Mouse (Mus musculus) hindbrain, embryonic 15.5 days (tissue): Measurements from ENCODE around the gene Tnnc1. TPM values are rescaled to one million over a fixed set of nuclear protein-coding genes. Genes with fewer than 3 reads are reported as not detected.

Experiments
- ATAC-seq: fragments of 200-750 bp; cut with Nextera tagmentation; 2 replicates; pipeline ENCODE4 v1.8.0; 2017; ENCODE audit warnings: low read depth, moderate number of reproducible peaks, moderate TSS enrichment; ENCODE audit not compliant: low FRiP score
- H3K27ac ChIP-seq: fragments of 300-500 bp; sonication (generic); replicated peaks from 2 replicates; pipeline ENCODE4 v1.5.1; 2015; ENCODE audit warnings: mild to moderate bottlenecking, inconsistent platforms
- H3K27me3 ChIP-seq: fragments of 300-500 bp; sonication (generic); 2 replicates; pipeline ENCODE4 v1.6.1; 2015; ENCODE audit warnings: control low read depth, inconsistent platforms
- H3K36me3 ChIP-seq: fragments of 300-500 bp; sonication (generic); 2 replicates; pipeline ENCODE4 v1.6.1; 2015; ENCODE audit warnings: control low read depth, inconsistent platforms
- H3K4me1 ChIP-seq: fragments of 300-500 bp; sonication (generic); replicated peaks from 2 replicates; pipeline ENCODE4 v1.6.1; 2015; ENCODE audit warnings: control low read depth, inconsistent platforms
- H3K4me2 ChIP-seq: fragments of 300-500 bp; sonication (generic); 2 replicates; pipeline ENCODE4 v1.6.1; 2015; ENCODE audit warnings: moderate library complexity, mild to moderate bottlenecking, inconsistent platforms
- H3K4me3 ChIP-seq: fragments of 300-500 bp; sonication (generic); 2 replicates; pipeline ENCODE4 v1.5.1; 2015; ENCODE audit warnings: mild to moderate bottlenecking, inconsistent platforms
- H3K9ac ChIP-seq: fragments of 300-500 bp; sonication (generic); 2 replicates; pipeline ENCODE4 v1.6.1; 2015; ENCODE audit warnings: inconsistent platforms
- H3K9me3 ChIP-seq: fragments of 300-500 bp; sonication (generic); 2 replicates; pipeline ENCODE4 v1.6.1; 2016; ENCODE audit warnings: control low read depth, inconsistent platforms
- WGBS: fragments of 180-500 bp; shearing (Covaris S2); methylation state at CpG from one replicate; pipeline ENCODE4 v1.1.7; 2015; 5-methylcytosine and 5-hydroxymethylcytosine counted together
- polyA plus RNA-seq: library from polyadenylated mRNA; unstranded; fragments of >200 nt; fragmentation: Nextera tagmentation; extraction: Ambion mirVana; gene quantifications from 2 replicates; pipeline ENCODE4 v1.2.1, GENCODE M21; 2015

The Tnnc1 gene
- polyA plus RNA-seq, 1 experiment from 2014 or later: 3.5 TPM

DNA sequence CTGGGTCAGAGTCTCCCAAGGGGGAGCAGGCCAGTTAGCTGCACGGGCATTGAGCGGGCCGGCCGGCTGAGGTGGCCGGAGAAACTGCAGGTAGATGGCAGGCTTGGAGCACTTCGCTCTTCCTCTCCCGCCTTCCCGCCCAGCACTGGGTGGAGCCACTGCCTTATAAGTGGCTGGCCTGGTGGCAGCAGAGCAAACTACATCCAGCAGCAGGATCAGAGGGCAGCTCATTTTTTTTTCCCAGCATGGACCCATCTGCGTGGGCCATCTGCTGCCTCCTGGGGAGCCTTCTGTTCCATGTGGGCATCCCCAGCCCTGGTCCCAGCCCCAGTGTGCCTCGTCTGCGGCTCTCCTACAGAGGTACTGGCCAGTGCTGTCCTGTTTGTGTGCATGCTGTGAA lies 9.6 kb downstream of the Tnnc1 start, which contains the start of gene Sema3g:
Gene Sema3g (plus strand): TSS at position 195 of the 400 bp plus-strand sequence.
- WGBS: 13% methylated on average over 11 of the region's 11 CpGs
- H3K4me2 ChIP-seq: peak within 1 kb of the TSS; percentile 25
- no peak within 1 kb of the TSS for H3K4me3 ChIP-seq
- no peaks in the 10 kb centered on the region for H3K9me3 ChIP-seq
- no peak within 1 kb of the TSS for H3K9ac ChIP-seq
- H3K36me3 ChIP-seq: no peaks in the 10 kb centered on the region
- no peak within 1 kb of the TSS; the same call in 1 of the 2 replicates for H3K27ac ChIP-seq
- no peaks in the 10 kb centered on the region for H3K27me3 ChIP-seq
- H3K4me1 ChIP-seq: peaks cover 13% of the 10 kb centered on the region
- ATAC-seq: no peak; the same call in 1 of the 2 replicates

- Histone ChIP-seq H3K9ac (no peak overlapping the region), H3K27ac (peak overlapping the region; percentile 42; the same call in 1 of the 2 replicates), H3K4me1 (no peaks in the 10 kb centered on the region; the same call in 1 of the 2 replicates), H3K4me3 (no peak overlapping the region), H3K4me2 (no peak overlapping the region), H3K36me3 (no peaks in the 10 kb centered on the region), H3K9me3 (no peaks in the 10 kb centered on the region), H3K27me3 (no peaks in the 10 kb centered on the region)
- peak; percentile 70 for ATAC-seq
- 46% methylated on average over 4 of the region's 4 CpGs for WGBS
Measured at GRCm38 (mm10) chr14:31226978-31227377, 18.9 kb downstream of the Tnnc1 start.

- no peaks in the 10 kb centered on the region for H3K9me3 ChIP-seq
- ATAC-seq: no peak
- H3K36me3 ChIP-seq: no peaks in the 10 kb centered on the region
- no peak overlapping the region for H3K27ac ChIP-seq
- no peaks in the 10 kb centered on the region; the same call in 1 of the 2 replicates for H3K4me1 ChIP-seq
- H3K27me3 ChIP-seq: no peaks in the 10 kb centered on the region
- WGBS: 72% methylated on average over 6 of the region's 6 CpGs
- H3K9ac ChIP-seq: no peak overlapping the region
- H3K4me3 ChIP-seq: no peak overlapping the region
- H3K4me2 ChIP-seq: no peak overlapping the region
Measured at GRCm38 (mm10) chr14:31228234-31228633, 20.1 kb downstream of the Tnnc1 start.

DNA sequence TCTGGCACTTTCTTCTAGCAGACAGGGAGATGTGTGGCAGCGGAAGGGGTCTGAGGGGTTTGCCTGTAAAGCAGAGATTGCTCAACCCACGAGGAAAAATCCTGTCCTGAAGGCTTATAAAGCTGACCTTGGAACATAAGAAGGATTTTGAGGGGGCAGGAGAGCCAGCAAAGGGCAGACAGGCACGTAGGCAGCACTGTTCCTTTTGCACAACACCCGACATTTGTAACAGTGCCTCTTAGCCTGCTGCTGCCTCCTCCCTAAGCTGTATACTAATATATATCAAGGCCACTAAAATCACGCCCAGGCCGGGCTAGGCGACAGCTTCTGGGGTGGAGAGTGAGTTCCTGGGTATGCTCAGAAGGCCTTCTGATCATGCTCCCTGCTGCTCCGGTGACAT lies 22.3 kb downstream of the Tnnc1 start:
- Histone ChIP-seq H3K4me2 (no peak overlapping the region), H3K9ac (no peak overlapping the region), H3K27ac (no peak overlapping the region), H3K27me3 (no peaks in the 10 kb centered on the region), H3K4me1 (peaks cover 2% of the 10 kb centered on the region; the same call in 1 of the 2 replicates), H3K36me3 (no peaks in the 10 kb centered on the region), H3K9me3 (no peaks in the 10 kb centered on the region), H3K4me3 (no peak overlapping the region)
- ATAC-seq: no peak
- 76% methylated on average over 8 of the region's 8 CpGs for WGBS

- H3K36me3 ChIP-seq: no peaks in the 10 kb centered on the region
- no peak overlapping the region for H3K27ac ChIP-seq
- no peak overlapping the region for H3K4me3 ChIP-seq
- H3K27me3 ChIP-seq: no peaks in the 10 kb centered on the region
- no peak for ATAC-seq
- H3K4me1 ChIP-seq: 0 out of 2 replicates have a peak, but pooled peaks cover 2% of the 10 kb centered on the region
- H3K4me2 ChIP-seq: no peak overlapping the region
- no peaks in the 10 kb centered on the region for H3K9me3 ChIP-seq
- H3K9ac ChIP-seq: no peak overlapping the region
- 86% methylated on average over 13 of the region's 13 CpGs for WGBS
Measured at GRCm38 (mm10) chr14:31232404-31233069, 24.4 kb downstream of the Tnnc1 start.

GRCm38 (mm10) chr14:31233070-31233995 lies 25.2 kb downstream of the Tnnc1 start:
- Histone ChIP-seq H3K9ac (no peak overlapping the region), H3K4me2 (no peak overlapping the region), H3K27ac (no peak overlapping the region), H3K36me3 (no peaks in the 10 kb centered on the region), H3K9me3 (no peaks in the 10 kb centered on the region), H3K4me1 (0 out of 2 replicates have a peak, but pooled peaks cover 2% of the 10 kb centered on the region), H3K4me3 (no peak overlapping the region), H3K27me3 (no peaks in the 10 kb centered on the region)
- 86% methylated on average over 14 of the region's 14 CpGs for WGBS
- peak; percentile 47; the same call in 1 of the 2 replicates for ATAC-seq

- WGBS: 21% methylated on average over 11 of the region's 11 CpGs
- Histone ChIP-seq H3K9ac (no peak overlapping the region), H3K4me2 (0 out of 2 replicates have a peak overlapping the region, but pooled peaks have one; percentile 27), H3K4me3 (no peak overlapping the region), H3K9me3 (no peaks in the 10 kb centered on the region), H3K4me1 (0 out of 2 replicates have a peak, but pooled peaks cover 2% of the 10 kb centered on the region), H3K27me3 (no peaks in the 10 kb centered on the region), H3K36me3 (no peaks in the 10 kb centered on the region), H3K27ac (no peak overlapping the region)
- ATAC-seq: 0 out of 2 replicates have a peak, but pooled peaks have one; percentile 48
Measured at GRCm38 (mm10) chr14:31233996-31234591, 26.0 kb downstream of the Tnnc1 start.

GRCm38 (mm10) chr14:31237101-31237882 lies 29.2 kb downstream of the Tnnc1 start:
- Histone ChIP-seq H3K9ac (no peak overlapping the region), H3K27me3 (no peaks in the 10 kb centered on the region), H3K9me3 (no peaks in the 10 kb centered on the region), H3K4me1 (0 out of 2 replicates have a peak, but pooled peaks cover 2% of the 10 kb centered on the region), H3K4me3 (no peak overlapping the region), H3K36me3 (no peaks in the 10 kb centered on the region), H3K4me2 (no peak overlapping the region), H3K27ac (no peak overlapping the region)
- WGBS: 81% methylated on average over 7 of the region's 7 CpGs
- no peak for ATAC-seq

DNA sequence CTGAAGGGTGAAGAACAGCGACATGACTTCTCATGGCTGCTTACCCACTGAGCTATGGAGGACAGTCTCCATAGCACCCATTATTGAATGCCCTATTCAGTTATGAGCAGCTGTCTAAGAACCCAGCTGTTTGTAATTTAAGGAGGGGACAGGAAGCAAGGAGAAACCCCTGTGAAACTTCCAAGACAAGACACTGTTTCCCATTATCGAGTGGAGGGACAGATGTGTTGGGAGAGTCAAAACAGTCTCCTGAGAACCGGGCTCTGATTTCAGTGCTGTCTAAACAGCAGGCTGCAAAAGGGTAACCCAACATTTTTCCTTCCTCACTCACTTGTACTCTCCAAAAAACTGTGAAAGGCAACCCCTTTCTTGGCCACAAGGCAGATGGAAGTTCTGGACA lies 32.4 kb downstream of the Tnnc1 start:
- Histone ChIP-seq H3K36me3 (no peaks in the 10 kb centered on the region), H3K4me3 (no peak overlapping the region), H3K27ac (no peak overlapping the region), H3K27me3 (no peaks in the 10 kb centered on the region), H3K9ac (no peak overlapping the region), H3K9me3 (no peaks in the 10 kb centered on the region), H3K4me2 (no peak overlapping the region), H3K4me1 (no peaks in the 10 kb centered on the region)
- 81% methylated on average over 3 of the region's 3 CpGs for WGBS
- no peak for ATAC-seq

DNA sequence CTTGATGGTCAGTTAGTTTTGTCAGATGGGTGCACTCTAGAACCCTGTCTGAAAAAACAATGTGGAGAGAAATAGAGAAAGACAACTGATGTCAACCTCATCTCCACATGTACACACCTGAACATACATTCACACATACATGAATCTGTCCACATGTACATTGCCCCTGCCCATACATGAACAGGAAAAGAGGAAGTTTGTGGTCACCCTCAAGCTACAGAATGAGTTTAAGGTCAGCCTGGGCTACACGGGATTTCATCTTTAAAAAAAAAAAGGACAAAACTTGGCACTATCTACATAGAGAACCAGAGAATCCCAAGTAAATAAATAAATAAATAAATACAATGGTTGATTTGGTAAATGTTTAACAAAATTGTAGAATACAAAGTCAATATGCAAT lies 36.7 kb downstream of the Tnnc1 start:
- Histone ChIP-seq H3K27me3 (no peaks in the 10 kb centered on the region), H3K9me3 (no peaks in the 10 kb centered on the region), H3K9ac (no peak overlapping the region), H3K27ac (no peak overlapping the region), H3K4me2 (no peak overlapping the region), H3K4me1 (peaks cover under 1% of the 10 kb centered on the region), H3K36me3 (no peaks in the 10 kb centered on the region), H3K4me3 (no peak overlapping the region)
- ATAC-seq: no peak
- WGBS: 90% methylated on average over 1 of the region's 1 CpGs

- WGBS: 86% methylated on average over 1 of the region's 1 CpGs
- no peaks in the 10 kb centered on the region for H3K9me3 ChIP-seq
- peaks cover 8% of the 10 kb centered on the region for H3K4me1 ChIP-seq
- no peak for ATAC-seq
- no peak overlapping the region for H3K27ac ChIP-seq
- H3K36me3 ChIP-seq: no peaks in the 10 kb centered on the region
- H3K27me3 ChIP-seq: no peaks in the 10 kb centered on the region
- H3K9ac ChIP-seq: no peak overlapping the region
- no peak overlapping the region for H3K4me2 ChIP-seq
- H3K4me3 ChIP-seq: no peak overlapping the region
Measured at GRCm38 (mm10) chr14:31245946-31246345, 37.8 kb downstream of the Tnnc1 start.
